Mouse (Mus musculus): ENCODE data around the gene Slc26a5. TPM values are rescaled to one million over a fixed set of nuclear protein-coding genes. Genes with fewer than 3 reads are reported as not detected.

Gene Slc26a5
- polyA plus RNA-seq, 1 experiment from 2014 or later: not detected

DNA sequence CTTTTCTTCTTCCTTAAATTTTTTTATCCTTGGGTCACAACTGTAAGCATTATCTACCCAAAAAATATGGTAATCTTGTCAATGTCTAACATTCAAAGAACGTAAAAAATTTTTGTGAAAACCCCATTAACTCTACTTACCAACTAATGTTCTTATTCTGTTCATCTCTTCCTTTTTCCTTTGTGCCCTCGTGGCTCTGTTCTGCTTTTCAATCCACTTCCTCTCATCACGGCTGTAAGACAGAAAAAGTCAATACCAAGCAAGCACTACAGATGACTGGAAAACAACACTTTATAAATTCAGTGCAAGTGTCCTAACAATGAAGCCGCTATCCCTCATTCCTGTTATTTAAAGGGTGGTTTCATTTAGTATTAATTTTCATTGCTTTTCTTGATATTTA lies 96.9 kb downstream of the Slc26a5 start:
- H3K4me1 ChIP-seq (ENCODE audit: control insufficient read depth, low read depth, low read length): no peaks in the 10 kb centered on the region
- no peak overlapping the region for H3K4me2 ChIP-seq (ENCODE audit: low read depth, low read length)
- peaks cover 39% of the 10 kb centered on the region for H3K36me3 ChIP-seq (ENCODE audit: control insufficient read depth, insufficient read depth)
- H3K4me3 ChIP-seq (ENCODE audit: low read depth, low read length): no peak overlapping the region
- 59% methylated on average over 4 of the region's 4 CpGs for WGBS (ENCODE audit: insufficient replicate concordance)
- H3K27me3 ChIP-seq (ENCODE audit: control insufficient read depth, insufficient read depth, low read depth, low read length): no peaks in the 10 kb centered on the region
- H3K27ac ChIP-seq (ENCODE audit: low read length): no peak overlapping the region
- H3K9ac ChIP-seq (ENCODE audit: low read depth, low read length): no peak overlapping the region
- ATAC-seq (ENCODE audit: low read depth): no peak
- H3K9me3 ChIP-seq (replicated peaks; ENCODE audit: control insufficient read depth, low read length): no peaks in the 10 kb centered on the region

Other genes with a start within 250 kb of the Slc26a5 start
- 0.04 and 0.11 TPM in 2 replicates for gene Fbxl13, start 220.0 kb downstream of the Slc26a5 start, polyA plus RNA-seq (2015; fragmentation: Nextera tagmentation; extraction: Ambion mirVana)
- gene Armc10, start 219.8 kb downstream of the Slc26a5 start, polyA plus RNA-seq (2015; fragmentation: Nextera tagmentation; extraction: Ambion mirVana): 6.0 and 6.3 TPM in 2 replicates
- gene Napepld, start 164.2 kb downstream of the Slc26a5 start, polyA plus RNA-seq (2015; fragmentation: Nextera tagmentation; extraction: Ambion mirVana): 0.93 and 1.1 TPM in 2 replicates
- 38.4 and 42.4 TPM in 2 replicates for gene Pmpcb, start 128.5 kb downstream of the Slc26a5 start, polyA plus RNA-seq (2015; fragmentation: Nextera tagmentation; extraction: Ambion mirVana)
- 17.5 and 20.8 TPM in 2 replicates for gene Dnajc2, start 80.4 kb downstream of the Slc26a5 start, polyA plus RNA-seq (2015; fragmentation: Nextera tagmentation; extraction: Ambion mirVana)
- gene Psmc2, start 80.3 kb downstream of the Slc26a5 start, polyA plus RNA-seq (2015; fragmentation: Nextera tagmentation; extraction: Ambion mirVana): 95.5 and 113 TPM in 2 replicates

Data from liver, embryonic 16.5 days (tissue).